Mouse (Mus musculus): ENCODE measurements around the gene Glod4. TPM values are rescaled to one million over a fixed set of nuclear protein-coding genes. Genes with fewer than 3 reads are reported as not detected.
"Not testable (repeated sequence)": the region's sequence is repeated elsewhere in the genome, so short reads cannot be mapped to it uniquely, and the experiment has no call there.

Glod4 gene
- total RNA-seq, 1 experiment from 2014 or later: 85.9 TPM

DNA sequence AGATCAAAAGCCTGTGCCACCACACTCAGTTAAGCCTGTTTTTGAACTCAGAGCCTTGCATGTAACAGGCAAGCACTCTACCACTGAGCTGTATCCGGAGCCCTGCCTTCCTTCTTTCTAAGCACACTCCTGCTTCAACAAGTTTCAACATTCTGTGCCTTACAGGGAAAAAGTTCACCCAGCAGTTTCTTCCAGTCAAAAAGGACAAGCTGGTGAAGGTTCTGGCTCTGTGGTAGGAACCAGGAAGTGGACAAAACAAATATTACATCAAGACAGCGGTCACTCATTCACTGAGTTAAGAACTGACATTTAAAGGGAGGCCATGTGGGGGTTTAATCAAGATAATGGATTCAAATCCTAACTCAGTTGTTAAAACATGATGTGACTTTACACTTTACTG is 28.5 kb downstream of the Glod4 start:
- ATAC-seq (replicated peaks; ENCODE audit: insufficient number of reproducible peaks, low FRiP score, low TSS enrichment, poor library complexity, severe bottlenecking): no peak

DNA sequence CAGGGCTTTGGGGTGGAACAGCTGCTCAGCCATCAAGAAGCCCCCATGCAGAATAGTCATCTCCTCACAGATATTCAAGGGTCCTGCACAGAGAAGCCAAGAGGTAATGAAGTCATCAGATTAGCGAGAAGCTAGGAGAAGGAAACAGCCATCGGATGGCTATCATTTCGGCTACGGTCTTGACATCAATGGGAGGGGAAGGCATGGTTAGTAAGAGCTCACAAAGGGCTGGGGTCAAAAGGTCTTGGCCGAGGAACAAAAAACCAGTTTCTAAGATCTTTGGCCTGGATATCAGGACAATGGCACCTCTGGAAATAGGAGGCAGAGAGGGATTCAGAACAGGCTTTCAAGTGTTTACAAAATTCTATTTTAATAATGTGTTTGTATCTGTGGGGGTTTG is 29.7 kb downstream of the Glod4 start:
- ATAC-seq (replicated peaks; ENCODE audit: insufficient number of reproducible peaks, low FRiP score, low TSS enrichment, poor library complexity, severe bottlenecking): no peak

DNA sequence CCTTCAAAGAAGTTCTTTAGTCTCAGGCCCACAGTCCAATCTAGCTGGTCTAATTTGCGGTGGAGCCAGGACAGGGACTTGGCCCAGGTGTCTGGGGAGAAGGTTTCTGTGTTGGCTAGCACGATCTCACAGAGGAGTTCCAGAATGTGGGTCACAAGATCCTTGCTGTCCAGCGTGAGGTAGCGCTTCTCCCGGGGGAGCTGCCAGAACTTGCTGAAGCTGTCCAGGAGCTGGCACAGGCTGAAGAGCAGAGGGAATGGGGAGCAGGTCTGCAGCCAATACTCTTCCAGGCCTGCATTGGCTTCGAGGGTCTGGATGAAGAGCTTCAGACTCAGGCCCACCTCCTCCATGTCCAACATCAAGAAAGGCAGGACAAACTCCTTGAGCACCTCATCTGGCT is 31.9 kb downstream of the Glod4 start:
- not testable (repeated sequence) for ATAC-seq (replicated peaks; ENCODE audit: insufficient number of reproducible peaks, low FRiP score, low TSS enrichment, poor library complexity, severe bottlenecking)

DNA sequence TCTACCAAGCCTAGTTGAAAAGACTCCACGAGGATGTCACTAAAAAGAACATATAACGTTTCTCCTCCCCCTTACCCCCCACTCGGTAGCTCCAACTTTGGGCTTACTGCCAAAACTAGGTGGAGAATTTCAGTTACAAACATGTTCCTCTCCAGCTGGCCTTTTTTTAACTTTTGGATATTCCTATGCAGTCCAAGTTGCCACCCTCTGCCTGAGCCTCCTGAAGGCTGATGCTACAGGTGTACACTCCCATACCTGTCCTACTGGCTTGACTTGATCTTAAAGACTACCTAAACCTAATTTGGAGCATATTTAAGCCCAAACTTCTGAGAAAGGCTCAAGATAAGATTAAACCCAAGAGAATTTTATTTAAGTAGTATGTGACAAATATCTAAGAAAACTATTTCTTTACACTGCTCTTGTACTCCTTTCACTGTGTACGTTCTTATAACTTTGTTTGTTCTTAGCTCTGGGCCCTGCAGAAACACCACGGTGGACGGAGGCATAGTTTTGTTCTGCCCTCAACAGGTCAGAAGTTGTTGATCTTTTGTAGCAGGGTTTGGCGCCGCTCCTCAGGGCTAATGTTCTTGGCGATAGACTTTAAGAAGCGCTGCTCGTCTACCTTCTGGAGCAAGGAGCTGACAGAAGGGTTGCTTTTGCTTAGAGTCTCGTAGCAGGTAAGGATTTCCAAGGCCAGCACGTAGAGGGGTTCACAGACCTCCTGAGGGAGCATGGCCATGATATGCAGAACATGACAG is 33.1 kb downstream of the Glod4 start:
- ATAC-seq (replicated peaks; ENCODE audit: insufficient number of reproducible peaks, low FRiP score, low TSS enrichment, poor library complexity, severe bottlenecking): no peak

DNA sequence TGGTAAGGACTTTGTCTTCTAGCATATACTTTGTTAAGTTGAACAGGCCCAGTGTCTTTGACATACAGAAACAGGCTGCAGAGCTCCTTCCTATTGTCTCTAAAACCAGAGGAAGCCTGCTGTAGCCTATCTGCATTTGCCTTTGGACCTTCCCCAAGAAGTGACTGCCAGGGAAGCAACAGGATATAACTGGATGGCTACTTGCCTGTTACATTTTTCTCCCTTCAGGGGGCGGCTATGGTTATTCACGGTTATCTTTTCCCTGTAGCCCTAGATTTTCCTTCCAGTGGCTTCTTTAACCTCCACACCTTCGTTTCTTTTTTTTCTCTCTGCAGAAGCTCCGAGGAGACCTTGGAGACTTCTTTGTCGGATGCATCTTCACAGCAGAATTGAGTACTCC is 36.7 kb downstream of the Glod4 start:
- ATAC-seq (replicated peaks; ENCODE audit: insufficient number of reproducible peaks, low FRiP score, low TSS enrichment, poor library complexity, severe bottlenecking): no peak

GRCm38 (mm10) chr11:76201761-76202674 is 41.5 kb downstream of the Glod4 start:
- peak; percentile 82 for ATAC-seq (replicated peaks; ENCODE audit: insufficient number of reproducible peaks, low FRiP score, low TSS enrichment, poor library complexity, severe bottlenecking)

DNA sequence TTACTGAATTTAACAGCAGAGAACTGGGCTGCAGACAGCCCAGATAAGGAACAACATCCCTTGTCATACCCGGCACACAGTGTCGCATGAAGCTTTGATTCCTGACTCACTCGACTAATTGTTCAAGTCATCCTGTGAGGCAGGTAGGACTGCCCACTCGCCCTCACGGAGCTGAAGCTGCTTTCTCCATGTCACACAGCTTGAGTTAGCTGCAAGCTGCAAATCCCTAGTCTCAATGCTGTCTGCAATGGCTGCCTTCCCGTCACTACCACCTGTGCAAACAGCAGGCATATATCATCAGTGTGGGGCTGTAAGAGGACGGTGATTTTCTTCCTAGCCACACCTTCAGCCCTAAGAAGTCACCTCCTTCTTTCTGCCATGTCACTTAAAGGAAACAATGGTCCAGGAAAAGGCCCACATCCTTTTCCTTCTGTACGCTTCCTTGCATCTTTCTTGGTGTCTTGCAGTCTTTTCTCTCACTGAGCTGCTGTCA is 46.5 kb downstream of the Glod4 start:
- ATAC-seq (replicated peaks; ENCODE audit: insufficient number of reproducible peaks, low FRiP score, low TSS enrichment, poor library complexity, severe bottlenecking): no peak

DNA sequence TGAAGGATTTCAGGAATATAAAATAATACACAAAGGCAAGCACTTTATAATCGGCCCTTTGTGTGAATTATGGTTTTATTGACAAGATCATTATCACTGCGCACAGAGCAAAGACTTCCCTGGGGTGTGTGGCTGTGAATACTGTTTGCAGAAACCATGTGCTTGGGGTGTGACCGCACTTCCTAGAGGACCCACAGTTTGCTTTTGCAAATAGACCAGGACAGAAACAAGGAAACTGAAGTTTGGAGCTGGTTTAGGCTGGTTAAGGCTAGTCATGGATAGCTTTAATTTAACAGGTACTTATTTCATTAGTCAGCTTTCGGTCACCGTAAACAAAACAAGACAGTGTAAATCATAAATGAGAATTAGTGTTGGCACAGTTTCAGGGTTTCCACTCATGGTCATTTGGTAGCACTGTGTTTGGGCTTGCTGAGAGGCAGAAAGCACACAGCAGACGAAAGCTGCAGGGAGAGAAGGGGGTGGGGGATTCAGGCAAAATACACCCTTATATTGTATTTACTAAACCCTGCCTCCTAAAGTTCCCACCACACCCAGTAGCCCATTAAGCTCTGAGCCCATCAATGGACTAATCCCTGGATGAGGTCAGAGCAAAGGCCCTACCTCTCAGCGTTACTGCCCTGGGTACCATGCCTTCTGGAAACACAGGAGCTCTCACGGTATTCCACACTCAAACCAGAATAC is 47.1 kb downstream of the Glod4 start:
- no peak for ATAC-seq (replicated peaks; ENCODE audit: insufficient number of reproducible peaks, low FRiP score, low TSS enrichment, poor library complexity, severe bottlenecking)

GRCm38 (mm10) chr11:76186908-76187307 is 56.6 kb downstream of the Glod4 start:
- no peak for ATAC-seq (replicated peaks; ENCODE audit: insufficient number of reproducible peaks, low FRiP score, low TSS enrichment, poor library complexity, severe bottlenecking)

GRCm38 (mm10) chr11:76183745-76184144 is 59.8 kb downstream of the Glod4 start:
- ATAC-seq (replicated peaks; ENCODE audit: insufficient number of reproducible peaks, low FRiP score, low TSS enrichment, poor library complexity, severe bottlenecking): no peak

DNA sequence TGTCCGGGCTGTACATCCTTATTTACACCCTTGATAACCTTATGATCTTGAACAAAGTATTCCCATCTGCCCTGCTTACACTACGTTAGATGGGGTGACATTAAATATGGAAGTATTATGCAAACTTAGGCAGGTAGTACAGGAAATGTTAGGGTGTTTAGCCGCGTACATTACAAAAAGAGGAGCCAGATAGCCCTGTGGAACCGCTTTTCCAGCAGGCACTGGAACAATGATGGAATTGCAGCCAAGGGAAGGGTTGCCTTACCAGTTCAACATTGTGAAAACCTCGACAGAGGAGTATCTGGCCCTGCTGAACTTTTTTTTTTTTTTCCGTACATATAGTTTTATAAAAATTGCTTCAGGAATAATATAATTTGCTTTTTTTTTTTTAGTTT is 63.4 kb downstream of the Glod4 start:
- no peak for ATAC-seq (replicated peaks; ENCODE audit: insufficient number of reproducible peaks, low FRiP score, low TSS enrichment, poor library complexity, severe bottlenecking)

GRCm38 (mm10) chr11:76179495-76180145 is 63.9 kb downstream of the Glod4 start, which contains the start of the genes Vps53 and Fam57a:
TSS of gene Vps53 (minus strand) at chr11:76179647.
TSS of gene Fam57a (plus strand) at chr11:76179671.
- peak; percentile 96 for ATAC-seq (replicated peaks; ENCODE audit: insufficient number of reproducible peaks, low FRiP score, low TSS enrichment, poor library complexity, severe bottlenecking)

DNA sequence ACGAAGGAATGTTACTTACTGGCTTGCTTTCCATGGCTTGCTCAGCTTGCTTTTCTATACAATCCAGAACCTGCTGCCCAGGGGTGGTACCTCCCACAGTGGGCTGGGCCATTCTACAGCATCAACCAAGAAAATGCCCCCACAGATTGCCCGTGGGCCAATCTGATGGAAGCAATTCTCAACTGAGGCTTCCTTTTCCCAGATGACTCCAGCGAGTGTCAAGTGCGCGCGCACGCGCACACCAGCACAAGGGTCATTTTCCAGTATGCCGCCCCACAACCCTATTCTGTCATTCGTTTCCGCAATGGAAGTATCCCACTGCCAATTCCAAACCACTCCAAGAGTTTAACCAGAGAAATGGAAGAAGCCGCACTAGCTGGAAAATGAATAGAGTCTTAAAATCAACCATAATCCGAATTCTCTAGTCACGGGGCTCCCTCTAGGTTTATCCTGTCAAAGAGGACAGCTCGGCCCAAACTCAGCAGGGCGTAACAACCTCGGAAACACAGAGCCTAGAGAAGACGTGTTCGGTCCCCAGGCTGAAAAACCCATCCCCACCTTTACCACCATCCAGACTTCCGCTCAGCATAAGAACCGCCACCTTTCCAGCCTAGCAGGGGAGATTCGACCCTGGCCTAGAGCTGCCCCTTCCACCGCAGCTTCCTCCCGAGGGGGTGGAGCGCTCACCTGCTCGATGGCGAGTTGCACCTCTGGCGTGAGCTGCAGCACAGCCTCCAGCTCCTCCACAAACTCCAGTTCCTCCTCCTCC is 64.6 kb downstream of the Glod4 start:
- ATAC-seq (replicated peaks; ENCODE audit: insufficient number of reproducible peaks, low FRiP score, low TSS enrichment, poor library complexity, severe bottlenecking): peak; percentile 12; the same call in 1 of the 2 replicates

GRCm38 (mm10) chr11:76170207-76170606 is 73.3 kb downstream of the Glod4 start:
- ATAC-seq (replicated peaks; ENCODE audit: insufficient number of reproducible peaks, low FRiP score, low TSS enrichment, poor library complexity, severe bottlenecking): no peak

DNA sequence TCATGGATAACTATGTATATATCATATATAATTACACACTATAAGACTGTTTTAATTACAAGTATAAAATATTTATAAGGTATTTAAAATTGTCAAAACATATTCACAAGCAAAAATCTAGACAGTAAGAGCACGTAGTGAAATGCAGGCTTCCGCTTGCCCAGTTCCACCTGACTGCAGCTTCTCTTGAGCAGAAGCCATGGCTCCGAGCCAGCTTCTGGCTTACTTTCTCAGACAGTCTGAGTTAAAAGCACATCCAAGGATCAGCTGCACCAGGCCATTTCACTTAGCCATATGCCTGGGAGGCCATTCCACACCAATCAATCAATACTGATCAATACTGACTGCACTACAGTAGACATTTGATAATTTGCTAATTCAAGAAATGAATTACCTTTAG is 74.5 kb downstream of the Glod4 start:
- no peak for ATAC-seq (replicated peaks; ENCODE audit: insufficient number of reproducible peaks, low FRiP score, low TSS enrichment, poor library complexity, severe bottlenecking)

DNA sequence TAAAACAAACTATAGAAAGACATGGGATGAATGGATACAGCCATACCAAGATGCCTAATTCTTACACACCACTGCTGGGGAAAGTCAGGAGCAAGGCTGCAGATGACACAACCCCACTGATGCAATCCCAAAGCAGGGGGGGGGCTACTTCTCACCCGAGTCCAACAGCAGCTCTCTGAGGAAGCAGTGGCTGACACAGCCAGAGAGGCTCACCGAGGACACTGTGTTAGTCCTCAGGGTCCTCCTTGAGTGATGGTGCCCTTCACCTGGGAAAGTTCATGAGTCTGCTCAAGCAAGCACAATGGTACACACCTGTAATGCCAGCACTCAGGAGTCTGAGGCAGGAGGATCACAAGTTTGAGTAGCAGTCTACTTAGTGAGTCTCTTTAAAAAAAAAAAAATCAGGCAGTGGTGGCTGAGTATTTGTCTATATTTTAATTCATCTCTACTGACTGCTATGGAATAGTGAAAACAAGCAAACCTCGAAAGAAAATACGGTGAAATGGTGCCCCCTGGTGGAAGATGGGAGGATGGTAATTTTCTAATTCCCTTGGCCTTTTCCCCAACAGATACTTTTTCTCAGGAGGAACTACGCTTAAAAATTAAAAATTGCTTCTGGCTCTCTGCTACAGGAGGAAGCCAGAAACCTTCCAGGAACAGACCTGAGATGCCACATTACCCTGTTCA is 76.3 kb downstream of the Glod4 start:
- no peak for ATAC-seq (replicated peaks; ENCODE audit: insufficient number of reproducible peaks, low FRiP score, low TSS enrichment, poor library complexity, severe bottlenecking)

DNA sequence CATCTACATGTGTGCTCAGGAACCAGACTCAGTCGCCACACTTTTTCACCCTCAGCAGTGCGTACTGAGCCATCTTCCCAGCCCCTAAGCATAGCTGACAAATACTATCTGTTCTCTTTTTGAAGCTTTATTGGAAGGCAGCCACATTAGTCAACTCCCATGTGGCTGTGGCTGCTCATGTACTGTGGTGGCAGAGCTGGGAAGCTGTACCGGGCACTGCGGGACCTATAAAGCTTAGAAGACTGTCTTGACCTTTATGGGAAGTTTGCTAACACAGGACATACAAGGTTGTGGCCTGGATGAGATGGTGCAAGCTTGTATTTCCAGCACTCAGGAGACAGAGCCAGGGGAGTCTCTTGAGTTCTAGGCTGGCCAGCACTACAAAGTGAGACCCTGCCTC is 76.9 kb downstream of the Glod4 start:
- ATAC-seq (replicated peaks; ENCODE audit: insufficient number of reproducible peaks, low FRiP score, low TSS enrichment, poor library complexity, severe bottlenecking): no peak
